Mouse (Mus musculus) common myeloid progenitor, adult 5-6 weeks (primary cell): ENCODE measurements around the gene Cnpy3. TPM values are rescaled to one million over a fixed set of nuclear protein-coding genes. Genes with fewer than 3 reads are reported as not detected.
"Not testable (repeated sequence)": the region's sequence is repeated elsewhere in the genome, so short reads cannot be mapped to it uniquely, and the experiment has no call there.

Experiments used
- ATAC-seq: replicated peaks from 2 replicates; pipeline ENCODE4 v1.8.0; 2016; ENCODE audit warnings: low read depth, mild to moderate bottlenecking, moderate TSS enrichment, inconsistent platforms; ENCODE audit not compliant: poor library complexity, severe bottlenecking
- total RNA-seq: library from RNA; stranded (forward); fragments of 200-1000, 187-1606 nt; gene quantifications from 2 replicates; pipeline ENCODE4 v1.2.3, GENCODE M21; 2017

The Cnpy3 gene
- 76.0 and 76.7 TPM in 2 replicates for total RNA-seq

GRCm38 (mm10) chr17:46751794-46752556 lies at the start of gene Cnpy3:
Gene Cnpy3, minus strand, starts transcription at chr17:46752214.
- peak; percentile 90 for ATAC-seq

GRCm38 (mm10) chr17:46801761-46802160 lies 49.7 kb upstream of the Cnpy3 start:
- no peak for ATAC-seq

- ATAC-seq = no peak
Observed at GRCm38 (mm10) chr17:46799680-46800079, 47.7 kb upstream of the Cnpy3 start.

GRCm38 (mm10) chr17:46797386-46797785 lies 45.4 kb upstream of the Cnpy3 start:
- no peak for ATAC-seq

GRCm38 (mm10) chr17:46796743-46797142 lies 44.7 kb upstream of the Cnpy3 start:
- no peak for ATAC-seq

- no peak for ATAC-seq
Observed at GRCm38 (mm10) chr17:46792963-46793362, 40.9 kb upstream of the Cnpy3 start.

- not testable (repeated sequence) for ATAC-seq
Observed at GRCm38 (mm10) chr17:46787974-46788373, 36.0 kb upstream of the Cnpy3 start.

GRCm38 (mm10) chr17:46786952-46787351 lies 34.9 kb upstream of the Cnpy3 start:
- no peak for ATAC-seq

- ATAC-seq = 0 out of 2 replicates have a peak, but pooled peaks have one; percentile 3
Observed at GRCm38 (mm10) chr17:46783222-46783565, 31.2 kb upstream of the Cnpy3 start.

GRCm38 (mm10) chr17:46782341-46783221 lies 30.6 kb upstream of the Cnpy3 start, which contains the start of gene Rpl7l1:
Gene Rpl7l1, minus strand, starts transcription at chr17:46782672.
- ATAC-seq = peak; percentile 93

- ATAC-seq = no peak
Observed at GRCm38 (mm10) chr17:46781876-46782275, 29.9 kb upstream of the Cnpy3 start.

GRCm38 (mm10) chr17:46776087-46776486 lies 24.1 kb upstream of the Cnpy3 start:
- no peak for ATAC-seq

GRCm38 (mm10) chr17:46775070-46775469 lies 23.1 kb upstream of the Cnpy3 start:
- no peak for ATAC-seq

GRCm38 (mm10) chr17:46774131-46774472 lies 22.1 kb upstream of the Cnpy3 start:
- no peak for ATAC-seq

- ATAC-seq = 0 out of 2 replicates have a peak, but pooled peaks have one; percentile 10
Observed at GRCm38 (mm10) chr17:46773278-46774130, 21.5 kb upstream of the Cnpy3 start.

- peak; percentile 69 for ATAC-seq
Observed at GRCm38 (mm10) chr17:46772404-46773277, 20.6 kb upstream of the Cnpy3 start, which contains the start of gene 2310039H08Rik. Gene 2310039H08Rik, plus strand, starts transcription at chr17:46772635.

GRCm38 (mm10) chr17:46772038-46772403 lies 20.0 kb upstream of the Cnpy3 start:
- ATAC-seq = no peak

- ATAC-seq = no peak
Observed at GRCm38 (mm10) chr17:46771616-46772015, 19.6 kb upstream of the Cnpy3 start.

- ATAC-seq = no peak
Observed at GRCm38 (mm10) chr17:46771025-46771424, 19.0 kb upstream of the Cnpy3 start.
